Mouse (Mus musculus) liver, postnatal 0 days (tissue): ENCODE data around the gene Dvl2. TPM values are rescaled to one million over a fixed set of nuclear protein-coding genes. Genes with fewer than 3 reads are reported as not detected.

Experiments
- ATAC-seq: fragments of 200-750 bp; cut with Nextera tagmentation; 2 replicates; pipeline ENCODE4 v1.8.0; 2017; ENCODE audit warnings: mild to moderate bottlenecking, moderate library complexity
- DNase-seq: peaks from one replicate; pipeline ENCODE4 v3.0.0-alpha.2; 2016
- H3K27ac ChIP-seq: fragments of 300-500 bp; sonication (generic); 2 replicates; pipeline ENCODE4 v1.5.1; 2014; ENCODE audit warnings: antibody characterized with exemption, moderate library complexity, mild to moderate bottlenecking, low read depth
- H3K27me3 ChIP-seq: fragments of 300-500 bp; sonication (generic); 2 replicates; pipeline ENCODE4 v1.6.1; 2014; ENCODE audit warnings: low read length, control low read depth, mixed read lengths; ENCODE audit not compliant: insufficient read depth
- H3K36me3 ChIP-seq: fragments of 300-500 bp; sonication (generic); replicated peaks from 2 replicates; pipeline ENCODE4 v1.6.1; 2014; ENCODE audit warnings: mild to moderate bottlenecking, control low read depth, low read length, moderate library complexity, mixed read lengths; ENCODE audit not compliant: insufficient read depth
- H3K4me1 ChIP-seq: fragments of 300-500 bp; sonication (generic); 2 replicates; pipeline ENCODE4 v1.6.1; 2014; ENCODE audit warnings: antibody characterized with exemption, mild to moderate bottlenecking, control low read depth; ENCODE audit not compliant: insufficient read depth
- H3K4me2 ChIP-seq: fragments of 300-500 bp; sonication (generic); 2 replicates; pipeline ENCODE4 v1.6.1; 2014; ENCODE audit warnings: low read depth, mild to moderate bottlenecking, low read length, moderate library complexity, mixed read lengths
- H3K4me3 ChIP-seq: fragments of 300-500 bp; sonication (generic); 2 replicates; pipeline ENCODE4 v1.5.1; 2014; ENCODE audit warnings: low read depth, low read length
- H3K9ac ChIP-seq: fragments of 300-500 bp; sonication (generic); replicated peaks from 2 replicates; pipeline ENCODE4 v1.6.1; 2014; ENCODE audit warnings: mild to moderate bottlenecking, moderate library complexity
- H3K9me3 ChIP-seq: fragments of 300-500 bp; sonication (generic); 2 replicates; pipeline ENCODE4 v1.6.1; 2016; ENCODE audit warnings: mild to moderate bottlenecking, control low read depth, low read length, mixed read lengths
- CTCF ChIP-seq: sonication (generic); IDR thresholded peaks from 2 replicates; pipeline ENCODE4 v1.5.1; 2016; ENCODE audit warnings: antibody characterized with exemption, low read depth
- EP300 ChIP-seq: IDR thresholded peaks from 2 replicates; pipeline ENCODE4 v1.6.1; 2016; ENCODE audit warnings: antibody characterized with exemption, low read depth, mild to moderate bottlenecking
- WGBS: fragments of 180-500 bp; shearing (Covaris S2); extraction: QIAGEN DNeasy Blood & Tissue Kit; methylation state at CpG from one replicate; pipeline ENCODE4 v1.1.7; 2014; ENCODE audit not compliant: insufficient replicate concordance; 5-methylcytosine and 5-hydroxymethylcytosine counted together
- polyA plus RNA-seq: library from polyadenylated mRNA; unstranded; fragments of >200 nt; fragmentation: Nextera tagmentation; extraction: Ambion mirVana; gene quantifications from 2 replicates; pipeline ENCODE4 v1.2.1, GENCODE M21; 2015

The Dvl2 gene
- polyA plus RNA-seq, 1 experiment from 2014 or later: 2.7 TPM

DNA sequence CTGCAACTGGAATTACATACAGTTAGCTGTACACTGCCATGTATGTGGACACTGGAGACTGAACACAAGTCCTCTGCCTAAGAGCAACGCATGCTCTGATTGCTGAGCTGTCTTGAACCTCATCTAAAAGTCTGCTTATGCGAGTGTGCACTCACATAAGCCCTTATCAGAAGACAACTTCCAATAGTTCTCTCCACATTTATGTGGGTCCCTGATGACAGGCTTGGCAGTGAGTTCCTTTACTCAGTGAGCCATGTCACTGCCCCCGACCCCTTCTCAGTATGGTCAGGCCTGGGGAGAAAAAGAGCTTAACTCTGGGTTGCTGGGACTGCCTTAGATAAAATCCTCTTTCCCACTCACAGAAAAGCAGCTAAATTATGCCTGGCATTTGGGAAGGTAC is 16.3 kb downstream of the Dvl2 start, which contains the start of gene Dlg4:
Gene Dlg4, plus strand, starts transcription at position 274 of the 400 bp plus-strand sequence.
- 77% methylated on average over 3 of the region's 3 CpGs for WGBS
- DNase-seq: no peak

DNA sequence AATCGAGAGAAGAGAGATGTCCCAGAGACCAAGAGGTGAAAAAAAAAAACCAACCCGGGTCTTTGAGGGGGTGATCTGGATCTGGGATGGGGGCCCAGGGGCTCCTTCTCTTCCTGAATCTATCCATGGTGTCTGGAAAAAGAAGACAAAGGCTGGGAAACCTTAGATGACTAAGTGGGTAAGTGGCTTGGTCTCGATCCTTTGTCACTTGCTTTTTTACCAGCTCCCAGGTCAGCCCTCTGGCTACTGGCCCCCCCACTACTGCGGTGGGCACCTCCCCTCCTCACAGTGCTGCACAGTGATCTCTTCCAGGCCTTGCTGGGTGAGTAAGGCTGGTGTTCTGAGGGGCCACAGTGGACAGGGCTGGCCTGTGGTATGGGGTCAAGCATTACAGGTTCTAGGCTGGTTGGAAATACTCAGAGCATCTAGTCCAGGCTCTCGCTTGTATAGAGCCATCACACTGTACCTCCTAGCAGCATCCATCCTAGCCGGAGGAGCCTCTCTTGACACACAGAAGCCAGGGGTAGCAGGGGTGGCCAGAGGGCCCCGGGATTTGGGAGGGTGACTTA is 16.9 kb downstream of the Dvl2 start:
- H3K9ac ChIP-seq: no peak overlapping the region
- H3K4me2 ChIP-seq: no peak overlapping the region
- WGBS: 59% methylated on average over 7 of the region's 7 CpGs
- no peak for ATAC-seq
- no peak overlapping the region for H3K27ac ChIP-seq
- peaks cover 22% of the 10 kb centered on the region for H3K4me1 ChIP-seq
- TF ChIP-seq EP300 (no peak), CTCF (no peak)
- H3K4me3 ChIP-seq: no peak overlapping the region
- H3K9me3 ChIP-seq: no peaks in the 10 kb centered on the region
- DNase-seq: no peak
- peaks cover 12% of the 10 kb centered on the region for H3K36me3 ChIP-seq
- no peaks in the 10 kb centered on the region for H3K27me3 ChIP-seq

More for the DNA sequence above, 16.3 kb downstream of the Dvl2 start, which contains the start of gene Dlg4:
- H3K4me2 ChIP-seq: no peak within 1 kb of the TSS
- peaks cover 22% of the 10 kb centered on the region for H3K4me1 ChIP-seq
- H3K36me3 ChIP-seq: peaks cover 18% of the 10 kb centered on the region
- H3K27me3 ChIP-seq: no peaks in the 10 kb centered on the region
- H3K9ac ChIP-seq: no peak within 1 kb of the TSS; the same call in 1 of the 2 replicates
- no peaks in the 10 kb centered on the region for H3K9me3 ChIP-seq
- TF ChIP-seq EP300 (no peak), CTCF (no peak)
- H3K27ac ChIP-seq: no peak within 1 kb of the TSS
- no peak for ATAC-seq
- H3K4me3 ChIP-seq: no peak within 1 kb of the TSS

DNA sequence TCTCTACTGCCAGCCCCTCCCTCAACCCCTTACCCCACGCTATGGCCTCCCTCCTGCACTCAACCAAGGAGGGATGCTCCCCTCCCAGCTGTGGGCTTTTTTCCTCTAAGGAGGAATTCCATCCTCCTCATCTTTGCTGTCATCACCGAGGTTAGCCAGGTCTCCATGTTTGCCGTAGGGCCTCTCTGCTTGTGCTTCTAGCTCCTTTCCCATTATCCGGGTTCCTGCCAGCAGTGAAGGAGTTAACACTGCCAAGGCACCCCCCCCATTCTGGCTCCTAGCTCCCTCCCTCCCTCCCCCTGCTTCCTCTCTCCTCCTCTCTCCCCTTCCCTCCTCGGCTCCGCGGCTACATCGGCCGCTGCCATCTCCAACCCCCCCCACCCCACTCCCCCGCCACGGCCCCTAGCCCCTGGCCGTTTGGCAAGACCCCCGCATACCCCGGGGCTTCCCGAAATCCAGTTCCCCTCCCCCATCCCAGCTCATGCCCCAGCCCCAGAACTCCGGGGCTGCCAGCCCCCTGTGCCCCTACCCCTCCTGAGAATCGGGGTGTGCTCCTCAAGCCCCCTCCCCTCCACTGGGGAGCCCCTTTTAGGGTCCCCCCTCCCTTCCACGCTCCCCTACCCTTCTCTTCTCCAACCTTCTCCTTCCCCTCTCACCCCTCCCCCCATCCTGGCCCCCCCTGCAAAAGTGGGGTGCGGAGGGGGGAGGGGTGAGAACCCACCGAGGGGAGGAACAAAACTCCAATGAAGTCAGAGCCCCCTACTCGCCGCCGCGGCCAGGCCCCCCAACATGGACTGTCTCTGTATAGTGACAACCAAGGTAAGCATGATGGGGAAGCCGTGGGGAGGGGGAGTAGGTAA is 18.0 kb downstream of the Dvl2 start:
- Histone ChIP-seq H3K4me2 (peak overlapping the region; percentile 73), H3K4me1 (peaks cover 22% of the 10 kb centered on the region), H3K27ac (peak overlapping the region; percentile 39; the same call in 1 of the 2 replicates), H3K9me3 (no peaks in the 10 kb centered on the region), H3K36me3 (peaks cover 2% of the 10 kb centered on the region; the same call in 1 of the 2 replicates), H3K27me3 (0 out of 2 replicates have a peak, but pooled peaks cover 4% of the 10 kb centered on the region), H3K4me3 (peak overlapping the region; percentile 45), H3K9ac (peak overlapping the region; percentile 57)
- DNase-seq: no peak
- TF ChIP-seq CTCF (no peak), EP300 (no peak)
- ATAC-seq: no peak
- 5% methylated on average over 25 of the region's 25 CpGs for WGBS

DNA sequence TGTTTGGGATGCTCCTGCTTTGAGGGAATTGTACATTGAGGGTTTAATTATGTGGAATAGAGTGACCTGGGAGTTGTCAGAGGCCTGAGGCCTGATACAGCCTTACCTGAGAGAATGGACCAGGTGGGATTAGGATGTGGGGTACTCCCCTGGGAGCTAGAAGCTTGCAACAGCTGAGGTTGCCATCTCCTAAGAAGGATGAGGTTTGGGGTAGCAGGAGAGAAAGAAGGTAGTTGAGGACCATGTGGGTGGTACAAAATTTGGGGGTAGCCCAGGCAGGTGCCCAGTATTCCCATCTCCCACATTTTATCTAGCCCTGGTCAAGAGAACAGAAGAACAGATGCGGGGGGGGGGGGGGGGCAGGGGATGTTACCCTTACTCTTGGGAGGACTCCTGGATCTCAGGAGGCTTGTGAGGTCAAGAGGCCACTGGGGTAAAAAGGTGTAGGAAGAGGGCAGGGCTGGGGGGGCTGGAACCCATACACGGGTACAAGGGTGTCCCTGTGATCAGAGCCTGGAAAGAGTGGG is 19.2 kb downstream of the Dvl2 start:
- H3K4me1 ChIP-seq: peaks cover 20% of the 10 kb centered on the region
- no peak overlapping the region for H3K4me3 ChIP-seq
- TF ChIP-seq CTCF: no peak
- no peak for TF ChIP-seq EP300
- no peak overlapping the region for H3K9ac ChIP-seq
- H3K36me3 ChIP-seq: no peaks in the 10 kb centered on the region
- peaks cover 14% of the 10 kb centered on the region; the same call in 1 of the 2 replicates for H3K27me3 ChIP-seq
- ATAC-seq (no peak), DNase-seq (no peak)
- no peak overlapping the region for H3K27ac ChIP-seq
- H3K9me3 ChIP-seq: no peaks in the 10 kb centered on the region
- no peak overlapping the region for H3K4me2 ChIP-seq
- 21% methylated on average over 1 of the region's 2 CpGs for WGBS

DNA sequence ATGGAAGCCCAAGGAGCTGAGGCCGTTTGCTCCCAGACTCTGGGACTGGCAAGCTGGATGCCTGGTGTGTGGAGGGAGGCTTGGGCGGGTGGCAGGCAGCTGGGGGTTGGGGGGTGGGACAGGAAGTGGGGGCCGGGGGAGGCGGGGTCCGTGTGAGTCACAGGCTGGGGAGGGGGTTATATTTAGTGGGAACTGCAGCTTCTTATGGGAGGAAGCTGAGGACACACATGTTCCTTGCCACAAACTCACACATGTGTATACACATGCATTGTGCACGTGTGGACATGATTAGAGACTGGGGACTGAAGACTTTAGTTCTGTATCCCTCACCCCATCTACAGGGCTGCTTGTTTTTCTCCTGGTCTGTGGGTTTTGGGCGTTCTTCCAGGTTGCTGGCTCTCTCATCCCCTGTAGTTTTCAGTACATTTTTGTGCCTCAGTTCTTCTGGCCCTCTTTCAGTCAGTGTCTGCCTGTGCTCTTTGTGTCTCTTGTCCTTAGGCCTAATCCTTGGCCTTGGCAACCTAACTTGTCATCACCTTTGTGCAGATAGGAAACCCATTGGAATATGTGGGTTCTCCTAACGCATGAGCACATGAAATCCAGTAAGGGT is 19.7 kb downstream of the Dvl2 start:
- 36% methylated on average over 8 of the region's 8 CpGs for WGBS
- no peaks in the 10 kb centered on the region for H3K9me3 ChIP-seq
- H3K27ac ChIP-seq: no peak overlapping the region
- no peak for DNase-seq
- H3K9ac ChIP-seq: no peak overlapping the region
- H3K27me3 ChIP-seq: peaks cover 14% of the 10 kb centered on the region; the same call in 1 of the 2 replicates
- no peak overlapping the region for H3K4me3 ChIP-seq
- peaks cover 16% of the 10 kb centered on the region for H3K4me1 ChIP-seq
- 0 out of 2 replicates have a peak overlapping the region, but pooled peaks have one; percentile 76 for H3K4me2 ChIP-seq
- H3K36me3 ChIP-seq: no peaks in the 10 kb centered on the region
- no peak for ATAC-seq
- TF ChIP-seq CTCF (no peak), EP300 (no peak)
